Mouse (Mus musculus): ENCODE results near the gene Tent2. TPM values are rescaled to one million over a fixed set of nuclear protein-coding genes. Genes with fewer than 3 reads are reported as not detected.
A peak's percentile ranks its signal among the peaks of the same experiment; 100 is the strongest.

Gene Tent2
- polyA plus RNA-seq, 1 experiment: 38.9 TPM

- WGBS: 91% methylated on average over 4 of the region's 4 CpGs
- Histone ChIP-seq H3K4me1 (ENCODE audit: control insufficient read depth, insufficient read depth, low read length) (no peaks in the 10 kb centered on the region), H3K27ac (ENCODE audit: control insufficient read depth, insufficient read depth, low read depth, low read length, poor library complexity) (no peak overlapping the region), H3K4me3 (replicated peaks; ENCODE audit: control insufficient read depth, low read depth, low read length) (no peak overlapping the region)
- TF ChIP-seq POLR2A (IDR thresholded peaks at IDR 0.05; ENCODE audit: borderline replicate concordance, control insufficient read depth, low read depth, low read length): no peak
These were observed 28.9 kb downstream of the Tent2 start for GRCm38 (mm10) chr13:93163303-93163702.

GRCm38 (mm10) chr13:93162456-93162855 lies 29.7 kb downstream of the Tent2 start:
- H3K4me1 ChIP-seq (ENCODE audit: control insufficient read depth, insufficient read depth, low read length): no peaks in the 10 kb centered on the region
- H3K27ac ChIP-seq (ENCODE audit: control insufficient read depth, insufficient read depth, low read depth, low read length, poor library complexity): no peak overlapping the region
- no peak for TF ChIP-seq POLR2A (IDR thresholded peaks at IDR 0.05; ENCODE audit: borderline replicate concordance, control insufficient read depth, low read depth, low read length)
- no peak for TF ChIP-seq CTCF (IDR thresholded peaks at IDR 0.05; ENCODE audit: control insufficient read depth, insufficient read depth, low read length)
- no peak overlapping the region for H3K4me3 ChIP-seq (replicated peaks; ENCODE audit: control insufficient read depth, low read depth, low read length)

GRCm38 (mm10) chr13:93158261-93158660 lies 33.9 kb downstream of the Tent2 start:
- TF ChIP-seq POLR2A (IDR thresholded peaks at IDR 0.05; ENCODE audit: borderline replicate concordance, control insufficient read depth, low read depth, low read length): no peak
- no peak for TF ChIP-seq CTCF (IDR thresholded peaks at IDR 0.05; ENCODE audit: control insufficient read depth, insufficient read depth, low read length)
- Histone ChIP-seq H3K27ac (ENCODE audit: control insufficient read depth, insufficient read depth, low read depth, low read length, poor library complexity) (no peak overlapping the region), H3K4me3 (replicated peaks; ENCODE audit: control insufficient read depth, low read depth, low read length) (no peak overlapping the region), H3K4me1 (ENCODE audit: control insufficient read depth, insufficient read depth, low read length) (no peaks in the 10 kb centered on the region)
- WGBS: 76% methylated on average over 6 of the region's 6 CpGs

GRCm38 (mm10) chr13:93153280-93153679 lies 38.9 kb downstream of the Tent2 start:
- H3K4me1 ChIP-seq (ENCODE audit: control insufficient read depth, insufficient read depth, low read length): no peaks in the 10 kb centered on the region
- TF ChIP-seq POLR2A (IDR thresholded peaks at IDR 0.05; ENCODE audit: borderline replicate concordance, control insufficient read depth, low read depth, low read length) (no peak), CTCF (IDR thresholded peaks at IDR 0.05; ENCODE audit: control insufficient read depth, insufficient read depth, low read length) (no peak)
- H3K4me3 ChIP-seq (replicated peaks; ENCODE audit: control insufficient read depth, low read depth, low read length): no peak overlapping the region
- H3K27ac ChIP-seq (ENCODE audit: control insufficient read depth, insufficient read depth, low read depth, low read length, poor library complexity): no peak overlapping the region
- WGBS: 89% methylated on average over 1 of the region's 1 CpGs

- H3K4me1 ChIP-seq (ENCODE audit: control insufficient read depth, insufficient read depth, low read length): no peaks in the 10 kb centered on the region; the same call in 1 of the 2 replicates
These were observed 47.6 kb downstream of the Tent2 start, which contains the start of gene Cmya5 for GRCm38 (mm10) chr13:93144336-93145167. Cmya5 (minus strand) TSS chr13:93144724.

GRCm38 (mm10) chr13:93143819-93144283 lies 48.3 kb downstream of the Tent2 start:
- no peak for TF ChIP-seq POLR2A (IDR thresholded peaks at IDR 0.05; ENCODE audit: borderline replicate concordance, control insufficient read depth, low read depth, low read length)
- TF ChIP-seq CTCF (IDR thresholded peaks at IDR 0.05; ENCODE audit: control insufficient read depth, insufficient read depth, low read length): no peak
- no peaks in the 10 kb centered on the region; the same call in 1 of the 2 replicates for H3K4me1 ChIP-seq (ENCODE audit: control insufficient read depth, insufficient read depth, low read length)
- WGBS: 40% methylated on average over 11 of the region's 11 CpGs
- H3K4me3 ChIP-seq (replicated peaks; ENCODE audit: control insufficient read depth, low read depth, low read length): no peak overlapping the region
- no peak overlapping the region for H3K27ac ChIP-seq (ENCODE audit: control insufficient read depth, insufficient read depth, low read depth, low read length, poor library complexity)

More at GRCm38 (mm10) chr13:93144336-93145167, 47.6 kb downstream of the Tent2 start, which contains the start of gene Cmya5:
- 4% methylated on average over 45 of the region's 45 CpGs for WGBS
- Histone ChIP-seq H3K27ac (ENCODE audit: control insufficient read depth, insufficient read depth, low read depth, low read length, poor library complexity) (no peak within 1 kb of the TSS; the same call in 1 of the 2 replicates), H3K4me3 (replicated peaks; ENCODE audit: control insufficient read depth, low read depth, low read length) (peak within 1 kb of the TSS; percentile 29)
- no peak for TF ChIP-seq CTCF (IDR thresholded peaks at IDR 0.05; ENCODE audit: control insufficient read depth, insufficient read depth, low read length)
- no peak for TF ChIP-seq POLR2A (IDR thresholded peaks at IDR 0.05; ENCODE audit: borderline replicate concordance, control insufficient read depth, low read depth, low read length)

GRCm38 (mm10) chr13:93141184-93141583 lies 51.0 kb downstream of the Tent2 start:
- Histone ChIP-seq H3K27ac (ENCODE audit: control insufficient read depth, insufficient read depth, low read depth, low read length, poor library complexity) (no peak overlapping the region), H3K4me1 (ENCODE audit: control insufficient read depth, insufficient read depth, low read length) (no peaks in the 10 kb centered on the region; the same call in 1 of the 2 replicates), H3K4me3 (replicated peaks; ENCODE audit: control insufficient read depth, low read depth, low read length) (no peak overlapping the region)
- TF ChIP-seq POLR2A (IDR thresholded peaks at IDR 0.05; ENCODE audit: borderline replicate concordance, control insufficient read depth, low read depth, low read length): no peak
- TF ChIP-seq CTCF (IDR thresholded peaks at IDR 0.05; ENCODE audit: control insufficient read depth, insufficient read depth, low read length): no peak
- 89% methylated on average over 6 of the region's 6 CpGs for WGBS

- TF ChIP-seq CTCF (IDR thresholded peaks at IDR 0.05; ENCODE audit: control insufficient read depth, insufficient read depth, low read length) (no peak), POLR2A (IDR thresholded peaks at IDR 0.05; ENCODE audit: borderline replicate concordance, control insufficient read depth, low read depth, low read length) (no peak)
- Histone ChIP-seq H3K4me1 (ENCODE audit: control insufficient read depth, insufficient read depth, low read length) (no peaks in the 10 kb centered on the region), H3K4me3 (replicated peaks; ENCODE audit: control insufficient read depth, low read depth, low read length) (no peak overlapping the region), H3K27ac (ENCODE audit: control insufficient read depth, insufficient read depth, low read depth, low read length, poor library complexity) (no peak overlapping the region)
- 74% methylated on average over 1 of the region's 1 CpGs for WGBS
These were observed 54.1 kb downstream of the Tent2 start for GRCm38 (mm10) chr13:93138059-93138458.
